Mouse (Mus musculus): ENCODE measurements around the gene Olfr1293-ps. TPM values are rescaled to one million over a fixed set of nuclear protein-coding genes. Genes with fewer than 3 reads are reported as not detected.

Gene Olfr1293-ps
- not detected for polyA plus RNA-seq (2014; fragmentation: Illumina TruSeq; extraction: RNeasy Lipid Tissue Mini Kit (QIAGEN cat#74804); ENCODE audit: low read depth, low replicate concordance)

DNA sequence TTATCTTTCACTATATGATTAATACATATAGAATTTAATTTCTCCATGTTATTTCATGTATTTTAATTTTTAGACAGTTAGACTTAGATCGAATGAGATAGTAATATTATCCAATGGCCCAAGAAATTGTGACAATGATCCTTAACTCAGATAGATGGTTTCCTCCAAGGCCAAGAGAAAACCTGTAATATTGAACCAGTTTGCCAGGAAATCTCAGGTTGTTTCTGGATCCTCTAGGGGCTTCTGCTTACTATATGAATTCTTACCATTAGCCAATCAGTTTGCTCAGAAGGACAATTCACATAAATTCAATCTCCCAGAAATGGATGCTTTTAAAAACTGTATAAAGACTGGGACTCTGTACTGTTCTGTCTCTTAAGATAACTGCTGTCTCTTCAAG is at the start of gene Olfr1293-ps:
Gene Olfr1293-ps (plus strand): TSS at position 301 of the 400 bp plus-strand sequence.

DNA sequence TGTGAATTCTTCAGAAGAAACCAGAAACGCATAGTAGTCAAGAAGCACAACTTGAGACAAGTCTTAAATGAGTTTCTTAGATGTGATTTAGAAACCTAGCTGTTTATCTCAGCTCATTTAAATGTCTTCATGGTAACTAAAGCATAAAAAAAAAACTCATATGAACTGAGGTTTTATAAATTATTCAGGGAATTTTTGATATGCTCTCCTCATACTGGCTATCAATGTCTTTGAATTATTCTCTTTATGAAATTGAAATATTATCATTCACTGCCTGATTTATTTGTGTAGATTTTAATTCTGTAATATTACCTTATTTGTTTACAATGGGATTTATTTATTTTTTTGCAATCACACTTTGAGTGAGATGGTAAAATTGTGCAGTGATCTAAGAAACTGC is 44.5 kb upstream of the Olfr1293-ps start, which contains the start of gene Olfr1289:
Gene Olfr1289 (plus strand): TSS at position 301 of the 400 bp plus-strand sequence.

DNA sequence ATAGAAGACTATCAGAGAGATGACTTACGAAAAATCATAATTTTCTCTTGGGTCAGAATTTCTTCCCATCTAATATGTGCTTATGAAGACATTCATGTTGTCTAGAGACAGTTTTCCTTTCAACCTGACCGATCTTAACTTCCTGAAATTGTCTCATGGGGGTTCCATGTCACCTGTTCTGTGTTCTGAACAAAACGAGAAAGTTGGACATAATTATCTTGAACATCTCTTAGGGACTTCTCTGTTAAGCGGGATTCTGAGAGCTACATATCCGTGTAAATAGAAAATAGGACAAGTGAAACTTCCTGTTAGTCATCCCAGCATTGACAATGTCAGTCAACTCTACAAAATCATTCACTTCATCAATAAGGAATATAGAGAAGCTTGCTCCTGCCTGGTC is 31.3 kb upstream of the Olfr1293-ps start, which contains the start of gene Olfr1290:
Gene Olfr1290 (minus strand): TSS at position 101 of the 400 bp plus-strand sequence.

DNA sequence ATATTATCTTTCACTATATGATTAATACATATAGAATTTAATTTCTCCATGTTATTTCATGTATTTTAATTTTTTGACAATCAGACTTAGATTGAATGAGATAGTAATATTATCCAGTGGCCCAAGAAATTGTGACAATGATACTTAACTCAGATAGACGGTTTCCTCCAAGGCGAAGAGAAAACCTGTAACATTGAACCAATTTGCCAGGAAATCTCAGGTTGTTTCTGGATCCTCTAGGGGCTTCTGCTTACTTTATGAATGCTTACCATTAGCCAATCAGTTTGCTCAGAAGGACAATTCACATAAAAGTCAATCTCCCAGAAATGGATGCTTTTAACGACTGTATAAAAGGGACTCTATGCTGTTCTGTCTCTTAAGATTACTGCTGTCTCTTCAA is 28.1 kb upstream of the Olfr1293-ps start, which contains the start of gene Olfr1291-ps1:
Gene Olfr1291-ps1 (plus strand): TSS at position 301 of the 400 bp plus-strand sequence.

DNA sequence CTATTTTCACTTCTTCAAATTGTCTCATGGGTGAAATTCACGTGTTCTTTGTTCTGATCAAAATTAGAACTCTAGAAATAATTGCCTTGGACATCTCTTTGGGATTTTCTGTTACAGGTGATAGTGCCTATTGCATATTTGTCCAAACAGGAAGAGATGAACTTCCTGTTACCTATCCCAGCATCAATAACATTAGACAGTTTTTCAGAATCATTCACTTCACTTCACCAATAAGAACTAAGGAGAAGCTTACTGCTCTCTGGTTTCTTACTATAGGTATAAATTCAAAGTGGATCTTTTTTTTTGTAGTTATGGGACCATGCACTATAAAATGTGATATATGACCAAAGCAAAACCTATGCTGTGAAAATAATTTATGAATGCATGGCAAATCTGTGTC is 15.2 kb downstream of the Olfr1293-ps start, which contains the start of gene Olfr1294:
Gene Olfr1294 (minus strand): TSS at position 101 of the 400 bp plus-strand sequence.

DNA sequence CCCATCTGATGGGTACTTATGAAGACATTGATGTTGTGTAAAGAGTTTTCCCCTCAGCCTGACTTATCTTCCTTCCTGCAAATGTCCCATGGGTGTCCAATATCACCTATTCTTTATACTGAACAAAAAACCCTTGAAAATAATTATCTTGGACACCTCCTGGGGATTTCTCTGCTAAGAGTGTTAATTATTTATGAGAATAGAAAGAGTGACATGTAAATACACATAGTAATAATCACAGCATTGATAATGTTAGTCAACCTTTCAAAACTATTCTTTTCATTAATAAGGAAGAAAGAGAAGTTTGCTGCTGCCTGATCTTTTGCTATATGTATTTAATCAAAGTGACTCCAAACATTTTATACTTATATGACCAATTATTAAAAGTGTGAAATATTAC is 44.6 kb downstream of the Olfr1293-ps start, which contains the start of gene Olfr1295:
Gene Olfr1295 (minus strand): TSS at position 101 of the 400 bp plus-strand sequence.

Other genes with a start within 250 kb of the Olfr1293-ps start
- not detected for gene Olfr1278, start 235.1 kb upstream of the Olfr1293-ps start, polyA plus RNA-seq (2014; fragmentation: Illumina TruSeq; extraction: RNeasy Lipid Tissue Mini Kit (QIAGEN cat#74804); ENCODE audit: low read depth, low replicate concordance)
- gene Olfr1279, start 224.6 kb upstream of the Olfr1293-ps start, polyA plus RNA-seq (2014; fragmentation: Illumina TruSeq; extraction: RNeasy Lipid Tissue Mini Kit (QIAGEN cat#74804); ENCODE audit: low read depth, low replicate concordance): not detected
- not detected for gene Olfr1280, start 211.2 kb upstream of the Olfr1293-ps start, polyA plus RNA-seq (2014; fragmentation: Illumina TruSeq; extraction: RNeasy Lipid Tissue Mini Kit (QIAGEN cat#74804); ENCODE audit: low read depth, low replicate concordance)
- not detected for gene Olfr1281, start 198.7 kb upstream of the Olfr1293-ps start, polyA plus RNA-seq (2014; fragmentation: Illumina TruSeq; extraction: RNeasy Lipid Tissue Mini Kit (QIAGEN cat#74804); ENCODE audit: low read depth, low replicate concordance)
- gene Olfr1282, start 189.1 kb upstream of the Olfr1293-ps start, polyA plus RNA-seq (2014; fragmentation: Illumina TruSeq; extraction: RNeasy Lipid Tissue Mini Kit (QIAGEN cat#74804); ENCODE audit: low read depth, low replicate concordance): not detected
- not detected for gene Olfr1283, start 158.4 kb upstream of the Olfr1293-ps start, polyA plus RNA-seq (2014; fragmentation: Illumina TruSeq; extraction: RNeasy Lipid Tissue Mini Kit (QIAGEN cat#74804); ENCODE audit: low read depth, low replicate concordance)
- gene Olfr1284, start 149.7 kb upstream of the Olfr1293-ps start, polyA plus RNA-seq (2014; fragmentation: Illumina TruSeq; extraction: RNeasy Lipid Tissue Mini Kit (QIAGEN cat#74804); ENCODE audit: low read depth, low replicate concordance): not detected
- not detected for gene Olfr1286, start 102.1 kb upstream of the Olfr1293-ps start, polyA plus RNA-seq (2014; fragmentation: Illumina TruSeq; extraction: RNeasy Lipid Tissue Mini Kit (QIAGEN cat#74804); ENCODE audit: low read depth, low replicate concordance)
- not detected for gene Olfr1287, start 76.1 kb upstream of the Olfr1293-ps start, polyA plus RNA-seq (2014; fragmentation: Illumina TruSeq; extraction: RNeasy Lipid Tissue Mini Kit (QIAGEN cat#74804); ENCODE audit: low read depth, low replicate concordance)
- not detected for gene Olfr1288, start 51.1 kb upstream of the Olfr1293-ps start, polyA plus RNA-seq (2014; fragmentation: Illumina TruSeq; extraction: RNeasy Lipid Tissue Mini Kit (QIAGEN cat#74804); ENCODE audit: low read depth, low replicate concordance)
- gene Olfr1289, start 44.4 kb upstream of the Olfr1293-ps start, polyA plus RNA-seq (2014; fragmentation: Illumina TruSeq; extraction: RNeasy Lipid Tissue Mini Kit (QIAGEN cat#74804); ENCODE audit: low read depth, low replicate concordance): not detected
- gene Olfr1290, start 31.4 kb upstream of the Olfr1293-ps start, polyA plus RNA-seq (2014; fragmentation: Illumina TruSeq; extraction: RNeasy Lipid Tissue Mini Kit (QIAGEN cat#74804); ENCODE audit: low read depth, low replicate concordance): not detected
- gene Olfr1291-ps1, start 28.0 kb upstream of the Olfr1293-ps start, polyA plus RNA-seq (2014; fragmentation: Illumina TruSeq; extraction: RNeasy Lipid Tissue Mini Kit (QIAGEN cat#74804); ENCODE audit: low read depth, low replicate concordance): not detected
- not detected for gene Olfr1294, start 15.1 kb downstream of the Olfr1293-ps start, polyA plus RNA-seq (2014; fragmentation: Illumina TruSeq; extraction: RNeasy Lipid Tissue Mini Kit (QIAGEN cat#74804); ENCODE audit: low read depth, low replicate concordance)
- gene Olfr1295, start 44.5 kb downstream of the Olfr1293-ps start, polyA plus RNA-seq (2014; fragmentation: Illumina TruSeq; extraction: RNeasy Lipid Tissue Mini Kit (QIAGEN cat#74804); ENCODE audit: low read depth, low replicate concordance): not detected
- gene Olfr1297, start 101.3 kb downstream of the Olfr1293-ps start, polyA plus RNA-seq (2014; fragmentation: Illumina TruSeq; extraction: RNeasy Lipid Tissue Mini Kit (QIAGEN cat#74804); ENCODE audit: low read depth, low replicate concordance): not detected
- not detected for gene Olfr1298, start 124.0 kb downstream of the Olfr1293-ps start, polyA plus RNA-seq (2014; fragmentation: Illumina TruSeq; extraction: RNeasy Lipid Tissue Mini Kit (QIAGEN cat#74804); ENCODE audit: low read depth, low replicate concordance)
- not detected for gene Olfr1299, start 136.2 kb downstream of the Olfr1293-ps start, polyA plus RNA-seq (2014; fragmentation: Illumina TruSeq; extraction: RNeasy Lipid Tissue Mini Kit (QIAGEN cat#74804); ENCODE audit: low read depth, low replicate concordance)
- not detected for gene Olfr1301, start 225.8 kb downstream of the Olfr1293-ps start, polyA plus RNA-seq (2014; fragmentation: Illumina TruSeq; extraction: RNeasy Lipid Tissue Mini Kit (QIAGEN cat#74804); ENCODE audit: low read depth, low replicate concordance)